Mouse (Mus musculus) neural tube, embryonic 15.5 days (tissue): Measurements from ENCODE around the gene Gm10037. TPM values are rescaled to one million over a fixed set of nuclear protein-coding genes. Genes with fewer than 3 reads are reported as not detected.
"Not testable (repeated sequence)": the region's sequence is repeated elsewhere in the genome, so short reads cannot be mapped to it uniquely, and the experiment has no call there.

Experiments
- ATAC-seq: fragments of 200-750 bp; cut with Nextera tagmentation; 2 replicates; pipeline ENCODE4 v1.8.0; 2017; ENCODE audit warnings: mild to moderate bottlenecking, moderate TSS enrichment, moderate library complexity; ENCODE audit not compliant: low FRiP score
- H3K27ac ChIP-seq: fragments of 300-500 bp; sonication (generic); replicated peaks from 2 replicates; pipeline ENCODE4 v1.5.1; 2015; ENCODE audit warnings: mild to moderate bottlenecking, inconsistent platforms
- H3K27me3 ChIP-seq: fragments of 300-500 bp; sonication (generic); replicated peaks from 2 replicates; pipeline ENCODE4 v1.6.1; 2015; ENCODE audit warnings: inconsistent platforms
- H3K36me3 ChIP-seq: fragments of 300-500 bp; sonication (generic); 2 replicates; pipeline ENCODE4 v1.6.1; 2015; ENCODE audit warnings: inconsistent platforms
- H3K4me1 ChIP-seq: fragments of 300-500 bp; sonication (generic); 2 replicates; pipeline ENCODE4 v1.6.1; 2015; ENCODE audit warnings: inconsistent platforms
- H3K4me2 ChIP-seq: fragments of 300-500 bp; sonication (generic); 2 replicates; pipeline ENCODE4 v1.6.1; 2015; ENCODE audit warnings: inconsistent platforms, mild to moderate bottlenecking, moderate library complexity
- H3K4me3 ChIP-seq: fragments of 300-500 bp; sonication (generic); replicated peaks from 2 replicates; pipeline ENCODE4 v1.5.1; 2015; ENCODE audit warnings: mild to moderate bottlenecking, inconsistent platforms
- H3K9ac ChIP-seq: fragments of 300-500 bp; sonication (generic); replicated peaks from 2 replicates; pipeline ENCODE4 v1.6.1; 2015; ENCODE audit warnings: mild to moderate bottlenecking, inconsistent platforms
- H3K9me3 ChIP-seq: fragments of 300-500 bp; sonication (generic); replicated peaks from 2 replicates; pipeline ENCODE4 v1.6.1; 2016; ENCODE audit warnings: inconsistent platforms
- WGBS: fragments of 180-500 bp; shearing (Covaris S2); methylation state at CpG from one replicate; pipeline ENCODE4 v1.1.7; 2015; ENCODE audit warnings: mixed read lengths; 5-methylcytosine and 5-hydroxymethylcytosine counted together
- polyA plus RNA-seq: library from polyadenylated mRNA; unstranded; fragments of >200 nt; fragmentation: Nextera tagmentation; extraction: Ambion mirVana; gene quantifications from 2 replicates; pipeline ENCODE4 v1.2.1, GENCODE M21; 2015

Gm10037 gene
- polyA plus RNA-seq, 1 experiment from 2014 or later: 7.2 TPM

- H3K9me3 ChIP-seq: no peaks in the 10 kb centered on the region
- peak; percentile 86 for ATAC-seq
- H3K4me1 ChIP-seq: peaks cover 10% of the 10 kb centered on the region
- under 1% methylated on average over 14 of the region's 19 CpGs for whole genome bisulfite sequencing
- peak overlapping the region; percentile 41 for H3K9ac ChIP-seq
- peak overlapping the region; percentile 42 for H3K4me3 ChIP-seq
- no peaks in the 10 kb centered on the region for H3K36me3 ChIP-seq
- H3K27me3 ChIP-seq: no peaks in the 10 kb centered on the region
- H3K27ac ChIP-seq: peak overlapping the region; percentile 49; the same call in 1 of the 2 replicates
- peak overlapping the region; percentile 62 for H3K4me2 ChIP-seq
Observed at GRCm38 (mm10) chr13:67844119-67844852, 13.4 kb downstream of the Gm10037 start.

- Histone ChIP-seq H3K9me3 (no peaks in the 10 kb centered on the region), H3K4me3 (peak overlapping the region; percentile 42), H3K4me2 (peak overlapping the region; percentile 62), H3K4me1 (peaks cover 10% of the 10 kb centered on the region), H3K27ac (no peak overlapping the region; the same call in 1 of the 2 replicates), H3K36me3 (no peaks in the 10 kb centered on the region), H3K9ac (peak overlapping the region; percentile 41), H3K27me3 (no peaks in the 10 kb centered on the region)
- peak; percentile 59 for ATAC-seq
- WGBS: 24% methylated on average over 8 of the region's 8 CpGs
Observed at GRCm38 (mm10) chr13:67844853-67845194, 13.9 kb downstream of the Gm10037 start.

- ATAC-seq: no peak
- Histone ChIP-seq H3K9ac (no peak overlapping the region), H3K27ac (no peak overlapping the region), H3K27me3 (no peaks in the 10 kb centered on the region), H3K9me3 (no peaks in the 10 kb centered on the region), H3K36me3 (no peaks in the 10 kb centered on the region), H3K4me3 (no peak overlapping the region), H3K4me2 (no peak overlapping the region), H3K4me1 (no peaks in the 10 kb centered on the region)
- 78% methylated on average over 3 of the region's 3 CpGs for WGBS
Observed at GRCm38 (mm10) chr13:67850361-67850760, 19.5 kb downstream of the Gm10037 start.

GRCm38 (mm10) chr13:67853130-67853529 lies 22.2 kb downstream of the Gm10037 start:
- Histone ChIP-seq H3K36me3 (no peaks in the 10 kb centered on the region), H3K9me3 (no peaks in the 10 kb centered on the region), H3K27ac (no peak overlapping the region), H3K27me3 (no peaks in the 10 kb centered on the region), H3K4me3 (no peak overlapping the region), H3K4me2 (no peak overlapping the region), H3K9ac (no peak overlapping the region), H3K4me1 (no peaks in the 10 kb centered on the region)
- 84% methylated on average over 6 of the region's 6 CpGs for WGBS
- ATAC-seq: no peak

- Histone ChIP-seq H3K36me3 (no peaks in the 10 kb centered on the region), H3K27me3 (no peaks in the 10 kb centered on the region), H3K9ac (no peak overlapping the region), H3K27ac (no peak overlapping the region), H3K4me3 (no peak overlapping the region), H3K9me3 (no peaks in the 10 kb centered on the region), H3K4me1 (no peaks in the 10 kb centered on the region), H3K4me2 (no peak overlapping the region)
- no peak for ATAC-seq
- 89% methylated on average over 2 of the region's 2 CpGs for WGBS
Observed at GRCm38 (mm10) chr13:67853983-67854382, 23.1 kb downstream of the Gm10037 start.

- Histone ChIP-seq H3K4me1 (no peaks in the 10 kb centered on the region), H3K27me3 (no peaks in the 10 kb centered on the region), H3K9me3 (no peaks in the 10 kb centered on the region), H3K36me3 (no peaks in the 10 kb centered on the region), H3K4me3 (no peak overlapping the region), H3K27ac (no peak overlapping the region), H3K9ac (no peak overlapping the region), H3K4me2 (no peak overlapping the region)
- WGBS: 26% methylated on average over 1 of the region's 1 CpGs
- ATAC-seq: no peak
Observed at GRCm38 (mm10) chr13:67857317-67857716, 26.4 kb downstream of the Gm10037 start.

- no peak overlapping the region for H3K27ac ChIP-seq
- H3K36me3 ChIP-seq: no peaks in the 10 kb centered on the region
- H3K4me2 ChIP-seq: no peak overlapping the region
- no peaks in the 10 kb centered on the region for H3K4me1 ChIP-seq
- H3K9ac ChIP-seq: no peak overlapping the region
- H3K9me3 ChIP-seq: no peaks in the 10 kb centered on the region
- WGBS: 87% methylated on average over 9 of the region's 9 CpGs
- H3K27me3 ChIP-seq: no peaks in the 10 kb centered on the region
- no peak overlapping the region for H3K4me3 ChIP-seq
- no peak for ATAC-seq
Observed at GRCm38 (mm10) chr13:67862508-67862907, 31.6 kb downstream of the Gm10037 start.

- H3K4me2 ChIP-seq: no peak within 1 kb of the TSS
- no peak within 1 kb of the TSS for H3K9ac ChIP-seq
- no peaks in the 10 kb centered on the region for H3K36me3 ChIP-seq
- no peaks in the 10 kb centered on the region for H3K4me1 ChIP-seq
- WGBS: 82% methylated on average over 11 of the region's 11 CpGs
- H3K27ac ChIP-seq: no peak within 1 kb of the TSS
- no peaks in the 10 kb centered on the region for H3K27me3 ChIP-seq
- no peak for ATAC-seq
- no peaks in the 10 kb centered on the region for H3K9me3 ChIP-seq
- no peak within 1 kb of the TSS for H3K4me3 ChIP-seq
Observed at GRCm38 (mm10) chr13:67863026-67863425, 32.1 kb downstream of the Gm10037 start, which contains the start of gene BC048507. Gene BC048507 (plus strand): TSS chr13:67863326.

GRCm38 (mm10) chr13:67864764-67865350 lies 34.0 kb downstream of the Gm10037 start:
- Histone ChIP-seq H3K36me3 (no peaks in the 10 kb centered on the region), H3K4me3 (no peak overlapping the region), H3K9me3 (no peaks in the 10 kb centered on the region), H3K27ac (no peak overlapping the region), H3K4me1 (no peaks in the 10 kb centered on the region), H3K9ac (no peak overlapping the region), H3K27me3 (no peaks in the 10 kb centered on the region), H3K4me2 (no peak overlapping the region)
- 63% methylated on average over 5 of the region's 5 CpGs for WGBS
- no peak; the same call in 1 of the 2 replicates for ATAC-seq

- Histone ChIP-seq H3K27me3 (no peaks in the 10 kb centered on the region), H3K4me2 (no peak overlapping the region), H3K9me3 (no peaks in the 10 kb centered on the region), H3K36me3 (no peaks in the 10 kb centered on the region), H3K4me3 (no peak overlapping the region), H3K4me1 (no peaks in the 10 kb centered on the region), H3K9ac (no peak overlapping the region), H3K27ac (no peak overlapping the region)
- no peak for ATAC-seq
- 24% methylated on average over 3 of the region's 3 CpGs for WGBS
Observed at GRCm38 (mm10) chr13:67867899-67868298, 37.0 kb downstream of the Gm10037 start.

- H3K9me3 ChIP-seq, H3K9ac ChIP-seq, H3K27me3 ChIP-seq, H3K4me3 ChIP-seq, H3K27ac ChIP-seq, H3K36me3 ChIP-seq, H3K4me1 ChIP-seq: not testable (repeated sequence)
- 39% methylated on average over 7 of the region's 12 CpGs for WGBS
- peak; percentile 57; the same call in 1 of the 2 replicates for ATAC-seq
- H3K4me2 ChIP-seq: peak overlapping the region; percentile 34
Observed at GRCm38 (mm10) chr13:67876049-67876698, 45.3 kb downstream of the Gm10037 start.
